Comparison of ENCODE assay signal across 16 mouse cellular contexts in genomic region chr14:50981837-50982236, GRCm38 (mm10). TPM values are rescaled to one million over a fixed set of nuclear protein-coding genes. Genes with fewer than 3 reads are reported as not detected.
A peak's percentile ranks its signal among the peaks of the same experiment; 100 is the strongest.
DNase-seq lines count a peak whose midpoint lies in the region; ATAC-seq lines count a peak whose summit lies in the region.
"Had no signal": no experiment of that assay in that cellular context is flagged by ENCODE, and none has a peak within 500 bp of the region (broad histone marks: within the 10 kb centered on the region; RNA-seq: fewer than 3 reads in every experiment).

No protein-coding gene starts in this region.

- no peak for ATAC-seq in megakaryocyte, adult 5-6 weeks (ENCODE audit: poor library complexity, severe bottlenecking)
- ATAC-seq: forebrain, embryonic 13.5 days had no signal

- DNase-seq in heart, adult 8-10 months (ENCODE audit: low spot score), result peak; percentile 55
- DNase-seq in heart, postnatal 4 days, result no peak
- DNase-seq in spleen, postnatal 36 days (ENCODE audit: low spot score in 2 of 2), result peak; percentile 23 to 41
- no peak for DNase-seq in spleen, adult 18-20 months
- DNase-seq in adipocyte (ENCODE audit: low spot score), result peak; percentile 1
- no peak for DNase-seq in lung, postnatal 10 days
- DNase-seq in cerebellum, adult 8-10 months, result no peak
- DNase-seq: adrenal gland, adult 8-10 months; cerebellum, postnatal 10 days; kidney, adult 2 months; layer of hippocampus, postnatal 36 days; midbrain, embryonic 14.5 days; right cerebral cortex, postnatal 14 days had no signal

RNA-seq across cellular contexts. Expression of gene Rnase10, which starts 25.7 kb away (rescaled TPM):
- under 1 TPM in 3 of 4 experiments, not detected in 1; 0.25 to 0.37 (median 0.27) TPM for total RNA-seq in heart, adult 8-10 months (2022)
- total RNA-seq in heart, postnatal 4 days (2021), result under 1 TPM in 1 of 2 experiments, not detected in 1; 0.17 TPM
- total RNA-seq in megakaryocyte, adult 5-6 weeks (2015), result not detected in 2 replicates
- total RNA-seq in megakaryocyte, adult 5-6 weeks (2017), result not detected in 2 replicates
- total RNA-seq: gastrocnemius, postnatal 4 days; layer of hippocampus, postnatal 36 days had no signal

RNA-seq across cellular contexts. Expression of gene Pnp2, which starts 26.0 kb away (rescaled TPM):
- total RNA-seq in heart, adult 8-10 months (2022), result 1 to 10 TPM in 1 of 4 experiments, under 1 TPM in 2, not detected in 1; 0.52 to 1.2 (median 0.84) TPM
- 1 to 10 TPM in 1 of 2 experiments, under 1 TPM in 1; 0.81 to 1.2 TPM for total RNA-seq in heart, postnatal 4 days (2021)
- 14.4 and 16.7 TPM in 2 replicates for total RNA-seq in megakaryocyte, adult 5-6 weeks (2015)
- total RNA-seq in megakaryocyte, adult 5-6 weeks (2017), result 6.7 and 9.6 TPM in 2 replicates

RNA-seq across cellular contexts. Expression of gene Gm49342, which starts 37.5 kb away (rescaled TPM):
- total RNA-seq in heart, adult 8-10 months (2022), result 10 to 100 TPM in 2 of 4 experiments, 1 to 10 TPM in 2; 6.8 to 12.3 (median 9.5) TPM
- 10 to 100 TPM; 11.1 to 15.0 TPM for total RNA-seq in heart, postnatal 4 days (2021)
- 43.8 TPM in 1 of 2 replicates, not detected in the other for total RNA-seq in megakaryocyte, adult 5-6 weeks (2015)
- total RNA-seq in megakaryocyte, adult 5-6 weeks (2017), result 161 and 177 TPM in 2 replicates

RNA-seq across cellular contexts. Expression of gene Pnp, which starts 51.0 kb away (rescaled TPM):
- 10 to 100 TPM in 1 of 4 experiments, 1 to 10 TPM in 3; 8.0 to 10.9 (median 9.3) TPM for total RNA-seq in heart, adult 8-10 months (2022)
- total RNA-seq in heart, postnatal 4 days (2021), result 10 to 100 TPM; 11.1 to 13.9 TPM
- 329 and 405 TPM in 2 replicates for total RNA-seq in megakaryocyte, adult 5-6 weeks (2015)
- 158 and 204 TPM in 2 replicates for total RNA-seq in megakaryocyte, adult 5-6 weeks (2017)

RNA-seq across cellular contexts. Expression of gene Pip4p1, which starts 51.2 kb away (rescaled TPM):
- 10 to 100 TPM; 19.3 to 24.5 (median 20.6) TPM for total RNA-seq in heart, adult 8-10 months (2022)
- 10 to 100 TPM; 25.7 to 27.2 TPM for total RNA-seq in heart, postnatal 4 days (2021)
- 115 and 118 TPM in 2 replicates for total RNA-seq in megakaryocyte, adult 5-6 weeks (2015)
- total RNA-seq in megakaryocyte, adult 5-6 weeks (2017), result 38.5 and 39.9 TPM in 2 replicates

Comparison
In these comparisons a context has a peak if more than half of its experiments do, and no peak if none do; other contexts are left out.
1. DNase-seq: peak in heart, adult 8-10 months (single experiment), spleen, postnatal 36 days (2 of 2) and adipocyte (single experiment); none in heart, postnatal 4 days (single experiment), spleen, adult 18-20 months (0 of 2), lung, postnatal 10 days (single experiment) and cerebellum, adult 8-10 months (single experiment).